Mouse (Mus musculus) stomach, postnatal 0 days (tissue): ENCODE measurements around the gene Adk.

ENCODE experiments used
- CTCF ChIP-seq: IDR thresholded peaks from 2 replicates; pipeline ENCODE4 v1.5.1; 2016; ENCODE audit warnings: antibody characterized with exemption, low read depth, mild to moderate bottlenecking, moderate library complexity
- EP300 ChIP-seq: optimal IDR thresholded peaks from 2 replicates; pipeline ENCODE3; 2016; ENCODE audit warnings: antibody characterized with exemption

DNA sequence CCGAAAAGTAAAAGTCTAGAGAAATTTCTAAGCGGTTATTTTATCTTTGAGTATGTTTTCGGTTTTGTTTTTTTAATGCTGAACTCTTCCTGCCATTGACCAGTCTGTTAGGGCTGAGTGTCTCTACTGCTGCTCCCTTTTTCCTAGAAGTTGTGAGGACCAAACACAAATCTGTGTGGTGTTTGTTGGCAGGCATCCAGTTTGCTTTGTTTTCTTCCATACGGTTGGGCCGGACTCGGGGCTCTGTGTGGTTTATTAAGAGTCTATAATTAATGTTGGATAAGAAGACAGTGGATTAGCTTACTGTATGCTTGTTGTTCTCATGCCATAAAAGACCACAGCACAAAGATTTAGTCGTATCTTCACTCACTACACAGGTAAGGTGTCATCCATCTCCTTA is 233.9 kb downstream of the Adk start:
- TF ChIP-seq CTCF: no peak
- TF ChIP-seq EP300: no peak
